Mouse (Mus musculus): Measurements from ENCODE around the gene 1700020D05Rik. TPM values are rescaled to one million over a fixed set of nuclear protein-coding genes. Genes with fewer than 3 reads are reported as not detected.

Gene 1700020D05Rik
- polyA plus RNA-seq, 1 experiment: 1.5 TPM

- Histone ChIP-seq H3K27me3 (ENCODE audit: control insufficient read depth, insufficient read depth, low read length) (peaks cover 13% of the 10 kb centered on the region), H3K4me3 (ENCODE audit: extremely low read depth, insufficient read depth, insufficient read length) (peak overlapping the region; percentile 38; the same call in 1 of the 2 replicates), H3K4me1 (ENCODE audit: control insufficient read depth, insufficient read depth, insufficient read length) (peaks cover 2% of the 10 kb centered on the region), H3K27ac (ENCODE audit: insufficient read depth, low read length) (no peak overlapping the region; the same call in 1 of the 2 replicates), H3K36me3 (ENCODE audit: control insufficient read depth, insufficient read depth, low read length) (no peaks in the 10 kb centered on the region)
- TF ChIP-seq POLR2A (IDR thresholded peaks at IDR 0.05; ENCODE audit: low read depth, low read length) (no peak), CTCF (IDR thresholded peaks at IDR 0.05; ENCODE audit: extremely low read depth, insufficient read depth, insufficient read length, insufficient replicate concordance) (no peak)
- DNase-seq (ENCODE audit: low read depth in 1 of 2, low spot score in 2 of 2): no peak
- 74% methylated on average over 13 of the region's 13 CpGs for WGBS
Observed at GRCm38 (mm10) chr19:5475069-5475714, 28.4 kb downstream of the 1700020D05Rik start.

GRCm38 (mm10) chr19:5474281-5475068 lies 29.1 kb downstream of the 1700020D05Rik start:
- peak overlapping the region; percentile 38; the same call in 1 of the 2 replicates for H3K4me3 ChIP-seq (ENCODE audit: extremely low read depth, insufficient read depth, insufficient read length)
- no peak for DNase-seq (ENCODE audit: low read depth in 1 of 2, low spot score in 2 of 2)
- peaks cover 2% of the 10 kb centered on the region for H3K4me1 ChIP-seq (ENCODE audit: control insufficient read depth, insufficient read depth, insufficient read length)
- WGBS: 3% methylated on average over 56 of the region's 68 CpGs
- peaks cover 13% of the 10 kb centered on the region for H3K27me3 ChIP-seq (ENCODE audit: control insufficient read depth, insufficient read depth, low read length)
- no peaks in the 10 kb centered on the region for H3K36me3 ChIP-seq (ENCODE audit: control insufficient read depth, insufficient read depth, low read length)
- no peak overlapping the region; the same call in 1 of the 2 replicates for H3K27ac ChIP-seq (ENCODE audit: insufficient read depth, low read length)
- TF ChIP-seq POLR2A (IDR thresholded peaks at IDR 0.05; ENCODE audit: low read depth, low read length): no peak
- TF ChIP-seq CTCF (IDR thresholded peaks at IDR 0.05; ENCODE audit: extremely low read depth, insufficient read depth, insufficient read length, insufficient replicate concordance): no peak

DNA sequence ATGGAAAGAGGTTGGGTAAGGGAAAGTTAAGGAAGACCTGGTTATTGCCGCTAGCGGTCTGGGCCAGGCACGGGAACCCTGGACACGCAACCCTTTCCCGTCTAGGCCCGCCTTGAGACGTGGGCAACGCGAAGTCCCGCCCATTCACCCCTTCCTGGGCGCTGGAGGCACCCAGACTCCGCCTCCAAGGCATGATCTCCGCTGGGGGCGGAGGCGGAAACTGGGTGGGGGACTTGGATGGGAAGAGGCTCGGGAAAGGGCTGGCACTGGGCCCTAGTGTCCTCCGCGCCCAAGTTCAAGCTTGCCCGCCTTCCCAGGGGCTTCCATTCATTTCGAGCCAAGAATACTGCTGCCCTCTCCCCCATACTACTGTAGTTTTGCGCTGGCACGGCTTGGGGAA lies 29.9 kb downstream of the 1700020D05Rik start, which contains the start of gene Efemp2:
Gene Efemp2 (plus strand): TSS at position 235 of the 400 bp plus-strand sequence.
- TF ChIP-seq POLR2A (IDR thresholded peaks at IDR 0.05; ENCODE audit: low read depth, low read length): no peak
- no peak for TF ChIP-seq CTCF (IDR thresholded peaks at IDR 0.05; ENCODE audit: extremely low read depth, insufficient read depth, insufficient read length, insufficient replicate concordance)
- peak within 1 kb of the TSS; percentile 38; the same call in 1 of the 2 replicates for H3K4me3 ChIP-seq (ENCODE audit: extremely low read depth, insufficient read depth, insufficient read length)
- DNase-seq (ENCODE audit: low read depth in 1 of 2, low spot score in 2 of 2): peak in 1 of 2 experiments; percentile 43
- peaks cover 2% of the 10 kb centered on the region for H3K4me1 ChIP-seq (ENCODE audit: control insufficient read depth, insufficient read depth, insufficient read length)
- H3K36me3 ChIP-seq (ENCODE audit: control insufficient read depth, insufficient read depth, low read length): no peaks in the 10 kb centered on the region
- 28% methylated on average over 22 of the region's 22 CpGs for WGBS
- H3K27ac ChIP-seq (ENCODE audit: insufficient read depth, low read length): no peak within 1 kb of the TSS; the same call in 1 of the 2 replicates
- peaks cover 13% of the 10 kb centered on the region for H3K27me3 ChIP-seq (ENCODE audit: control insufficient read depth, insufficient read depth, low read length)

DNA sequence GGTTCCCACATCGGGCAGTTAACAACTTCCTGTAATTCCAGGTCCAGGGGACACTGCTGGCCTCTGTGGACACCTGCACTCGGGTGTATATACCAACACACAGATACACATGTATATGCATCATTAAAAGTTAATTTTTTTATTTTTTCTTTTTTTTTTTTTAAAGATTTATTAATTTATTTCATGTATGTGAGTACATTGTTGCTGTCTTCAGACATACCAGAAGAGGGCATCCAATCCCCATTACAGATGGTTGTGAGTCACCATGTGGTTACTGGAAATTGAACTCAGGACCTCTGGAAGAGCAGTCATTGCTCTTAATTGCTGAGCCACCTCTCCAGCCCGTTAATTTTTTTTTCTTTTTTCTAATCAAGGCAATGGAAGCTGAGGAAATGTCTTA lies 30.7 kb downstream of the 1700020D05Rik start:
- Histone ChIP-seq H3K36me3 (ENCODE audit: control insufficient read depth, insufficient read depth, low read length) (no peaks in the 10 kb centered on the region), H3K27ac (ENCODE audit: insufficient read depth, low read length) (no peak overlapping the region), H3K4me3 (ENCODE audit: extremely low read depth, insufficient read depth, insufficient read length) (no peak overlapping the region), H3K27me3 (ENCODE audit: control insufficient read depth, insufficient read depth, low read length) (peaks cover 13% of the 10 kb centered on the region), H3K4me1 (ENCODE audit: control insufficient read depth, insufficient read depth, insufficient read length) (peaks cover 5% of the 10 kb centered on the region)
- no peak for TF ChIP-seq POLR2A (IDR thresholded peaks at IDR 0.05; ENCODE audit: low read depth, low read length)
- no peak for TF ChIP-seq CTCF (IDR thresholded peaks at IDR 0.05; ENCODE audit: extremely low read depth, insufficient read depth, insufficient read length, insufficient replicate concordance)
- DNase-seq (ENCODE audit: low read depth in 1 of 2, low spot score in 2 of 2): no peak
- 75% methylated on average over 3 of the region's 3 CpGs for WGBS

DNA sequence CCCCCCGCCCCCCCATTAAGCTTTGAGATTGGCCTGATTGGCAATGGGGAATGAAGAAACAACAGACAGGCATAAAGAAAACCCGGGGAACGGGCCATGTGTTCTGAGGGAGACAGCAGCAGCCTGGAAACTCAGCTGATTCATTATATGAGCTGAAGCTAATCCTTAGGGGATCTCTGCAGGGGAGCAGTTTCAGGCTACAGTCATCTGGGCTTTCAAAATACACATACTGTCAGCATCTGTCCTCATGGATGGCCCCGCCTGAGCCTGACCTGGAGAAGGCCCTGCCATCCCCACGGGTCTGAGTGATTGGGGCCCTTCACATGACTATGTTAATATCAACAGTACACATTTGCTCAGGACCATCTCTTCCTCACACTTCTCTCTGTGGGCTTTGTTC lies 31.7 kb downstream of the 1700020D05Rik start:
- H3K27ac ChIP-seq (ENCODE audit: insufficient read depth, low read length): no peak overlapping the region
- H3K4me1 ChIP-seq (ENCODE audit: control insufficient read depth, insufficient read depth, insufficient read length): peaks cover 5% of the 10 kb centered on the region
- H3K36me3 ChIP-seq (ENCODE audit: control insufficient read depth, insufficient read depth, low read length): no peaks in the 10 kb centered on the region
- 74% methylated on average over 5 of the region's 5 CpGs for WGBS
- H3K27me3 ChIP-seq (ENCODE audit: control insufficient read depth, insufficient read depth, low read length): peaks cover 13% of the 10 kb centered on the region
- TF ChIP-seq CTCF (IDR thresholded peaks at IDR 0.05; ENCODE audit: extremely low read depth, insufficient read depth, insufficient read length, insufficient replicate concordance) (no peak), POLR2A (IDR thresholded peaks at IDR 0.05; ENCODE audit: low read depth, low read length) (no peak)
- DNase-seq (ENCODE audit: low read depth in 1 of 2, low spot score in 2 of 2): no peak
- no peak overlapping the region for H3K4me3 ChIP-seq (ENCODE audit: extremely low read depth, insufficient read depth, insufficient read length)

DNA sequence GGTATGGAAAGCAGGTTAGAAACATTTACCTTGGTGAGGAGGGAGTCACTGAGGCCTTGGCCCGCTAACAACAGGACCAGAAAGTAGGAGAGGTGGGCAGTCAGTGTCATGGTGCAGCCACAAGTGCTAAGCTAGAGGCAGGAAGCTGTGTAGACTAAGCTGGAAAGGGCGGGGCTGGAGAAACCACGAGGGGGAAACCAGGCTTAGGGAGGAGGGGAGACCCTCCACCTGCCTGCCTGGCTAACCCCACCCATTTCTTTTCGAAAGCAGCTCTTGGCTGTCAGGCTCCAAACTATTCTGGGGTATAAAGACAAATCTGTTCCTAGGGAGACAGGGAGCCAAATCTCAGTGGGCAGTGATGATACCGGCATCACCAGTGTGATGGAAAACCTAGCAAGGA lies 35.2 kb downstream of the 1700020D05Rik start, which contains the start of gene Ctsw:
Gene Ctsw (minus strand): TSS at position 134 of the 400 bp plus-strand sequence.
- Histone ChIP-seq H3K4me1 (ENCODE audit: control insufficient read depth, insufficient read depth, insufficient read length) (peaks cover 3% of the 10 kb centered on the region; the same call in 1 of the 2 replicates), H3K27ac (ENCODE audit: insufficient read depth, low read length) (peak within 1 kb of the TSS; percentile 45), H3K4me3 (ENCODE audit: extremely low read depth, insufficient read depth, insufficient read length) (peak within 1 kb of the TSS; percentile 19; the same call in 1 of the 2 replicates), H3K27me3 (ENCODE audit: control insufficient read depth, insufficient read depth, low read length) (no peaks in the 10 kb centered on the region; the same call in 1 of the 2 replicates), H3K36me3 (ENCODE audit: control insufficient read depth, insufficient read depth, low read length) (peaks cover 10% of the 10 kb centered on the region)
- peak in 1 of 2 experiments; percentile 33 for DNase-seq (ENCODE audit: low read depth in 1 of 2, low spot score in 2 of 2)
- TF ChIP-seq CTCF (IDR thresholded peaks at IDR 0.05; ENCODE audit: extremely low read depth, insufficient read depth, insufficient read length, insufficient replicate concordance) (no peak), POLR2A (IDR thresholded peaks at IDR 0.05; ENCODE audit: low read depth, low read length) (peak; percentile 18; the same call in 1 of the 2 replicates)
- 18% methylated on average over 5 of the region's 5 CpGs for WGBS

Measured in spleen, adult 2 months (tissue).